Mouse (Mus musculus): ENCODE measurements around the gene Psmd6. TPM values are rescaled to one million over a fixed set of nuclear protein-coding genes. Genes with fewer than 3 reads are reported as not detected.

Psmd6 gene
- total RNA-seq (2021), result 100 to 1,000 TPM; 124 to 127 TPM

- intact Hi-C loops (cut with DNase I), result loop anchor here (5.0 kb wide), 1 partner anchor 1333 kb away; no protein-coding TSS in a partner anchor
- DNase-seq (ENCODE audit: extremely low spot score in 1 of 2, low spot score in 2 of 2), result peak; percentile 85 to 92
These were observed at the start of gene Psmd6 for GRCm38 (mm10) chr14:14120230-14121096. Gene Psmd6 (minus strand): TSS chr14:14120984.

DNA sequence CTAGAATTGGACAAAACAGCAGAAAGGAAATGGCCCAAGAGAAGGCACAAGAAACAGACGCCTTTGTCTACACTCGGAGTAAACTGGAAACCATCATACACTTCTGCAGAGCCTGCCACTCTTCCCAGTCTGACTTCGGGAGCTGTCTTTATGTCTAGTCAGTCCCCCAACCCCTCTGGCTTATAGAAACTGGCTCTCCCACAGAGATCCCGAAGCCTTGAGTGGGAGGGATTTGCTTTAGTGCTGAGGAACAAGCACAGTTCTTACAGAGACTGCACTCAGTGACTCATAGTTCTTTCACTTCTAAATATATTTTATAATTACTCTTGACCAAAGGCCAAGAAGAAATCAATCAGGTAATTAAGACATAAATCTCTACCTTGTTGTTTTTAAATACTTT is 10.1 kb downstream of the Psmd6 start:
- intact Hi-C loops (cut with DNase I), result loop anchor here (10.0 kb wide), 1 partner anchor 744 kb away; no protein-coding TSS in a partner anchor
- no peak for DNase-seq (ENCODE audit: extremely low spot score in 1 of 2, low spot score in 2 of 2)

- DNase-seq (ENCODE audit: extremely low spot score in 1 of 2, low spot score in 2 of 2), result no peak
- intact Hi-C loops (cut with DNase I), result loop anchor here (5.0 kb wide), 1 partner anchor 158 kb away; no protein-coding TSS in a partner anchor
These were observed 15.9 kb downstream of the Psmd6 start for GRCm38 (mm10) chr14:14104930-14105318.

DNA sequence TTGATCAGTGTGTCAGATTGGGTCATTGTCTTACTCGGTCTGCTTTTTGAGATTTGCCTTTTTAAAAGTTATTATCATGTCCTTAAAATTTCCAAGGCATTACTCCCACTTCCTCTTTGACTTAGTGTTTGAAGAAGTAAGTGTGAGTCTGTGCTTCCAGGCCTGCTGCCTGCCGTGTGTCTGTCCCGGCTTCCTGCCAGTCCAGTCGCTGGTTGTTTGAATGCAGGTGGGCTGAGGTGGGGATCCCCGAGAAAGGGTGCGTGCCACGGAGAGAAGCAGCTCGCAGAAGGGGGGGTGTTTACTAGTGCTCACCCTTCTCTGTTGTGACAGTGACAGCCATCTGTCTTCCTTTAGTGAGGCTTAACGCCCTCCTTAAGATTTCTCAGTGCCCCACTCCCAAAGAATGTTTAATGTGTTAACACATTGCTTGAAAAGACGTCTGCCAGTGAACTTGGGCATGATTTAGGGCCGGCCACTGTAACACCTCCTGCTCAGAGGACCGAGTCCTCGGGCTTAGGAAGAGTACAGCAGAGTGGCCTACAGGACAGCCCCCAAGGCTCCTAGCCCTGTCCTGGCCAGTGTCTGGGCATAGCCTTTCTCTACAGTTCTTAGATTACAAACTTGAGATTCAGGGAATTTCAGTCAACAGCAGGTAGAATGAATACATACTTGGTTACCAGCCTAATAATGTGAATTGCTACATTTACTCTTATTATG is 16.4 kb downstream of the Psmd6 start:
- DNase-seq (ENCODE audit: extremely low spot score in 1 of 2, low spot score in 2 of 2), result no peak
- intact Hi-C loops (cut with DNase I), result loop anchor here (5.0 kb wide), 1 partner anchor 157 kb away; no protein-coding TSS in a partner anchor

DNA sequence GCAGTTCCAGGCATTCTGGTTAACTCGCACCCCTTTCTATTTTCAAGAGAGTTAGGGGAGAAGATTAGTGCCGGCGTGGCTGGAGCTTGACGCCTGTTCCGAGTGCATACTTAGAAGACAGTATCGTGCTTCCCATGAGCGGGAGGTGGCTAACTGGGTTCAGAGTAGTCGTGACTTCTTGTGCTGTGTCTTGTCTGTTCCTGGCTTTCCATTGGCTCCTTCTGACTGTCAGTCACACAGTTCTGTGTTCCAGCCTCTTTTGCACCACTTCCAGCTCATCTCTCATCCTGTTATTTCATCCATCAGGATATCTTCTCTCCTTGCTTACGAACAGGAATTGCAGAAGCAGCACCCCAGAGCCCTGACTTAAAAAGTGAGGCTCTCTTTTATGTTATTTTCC is 19.5 kb downstream of the Psmd6 start:
- DNase-seq (ENCODE audit: extremely low spot score in 1 of 2, low spot score in 2 of 2), result no peak
- intact Hi-C loops (cut with DNase I), result loop anchor here (5.0 kb wide), 1 partner anchor 154 kb away; no protein-coding TSS in a partner anchor

GRCm38 (mm10) chr14:14100773-14101280 is 20.0 kb downstream of the Psmd6 start:
- intact Hi-C loops (cut with DNase I), result loop anchor here (5.0 kb wide), 1 partner anchor 154 kb away; no protein-coding TSS in a partner anchor
- no peak for DNase-seq (ENCODE audit: extremely low spot score in 1 of 2, low spot score in 2 of 2)

GRCm38 (mm10) chr14:14098330-14098980 is 22.3 kb downstream of the Psmd6 start:
- DNase-seq (ENCODE audit: extremely low spot score in 1 of 2, low spot score in 2 of 2), result peak; percentile 89 to 91
- intact Hi-C loops (cut with DNase I), result loop anchor here (5.0 kb wide), 1 partner anchor 136 kb away; the partner anchor contains the start of genes Atxn7 and Thoc7

GRCm38 (mm10) chr14:14090571-14090970 is 30.2 kb downstream of the Psmd6 start:
- DNase-seq (ENCODE audit: extremely low spot score in 1 of 2, low spot score in 2 of 2), result no peak
- intact Hi-C loops (cut with DNase I), result no loop called here

DNA sequence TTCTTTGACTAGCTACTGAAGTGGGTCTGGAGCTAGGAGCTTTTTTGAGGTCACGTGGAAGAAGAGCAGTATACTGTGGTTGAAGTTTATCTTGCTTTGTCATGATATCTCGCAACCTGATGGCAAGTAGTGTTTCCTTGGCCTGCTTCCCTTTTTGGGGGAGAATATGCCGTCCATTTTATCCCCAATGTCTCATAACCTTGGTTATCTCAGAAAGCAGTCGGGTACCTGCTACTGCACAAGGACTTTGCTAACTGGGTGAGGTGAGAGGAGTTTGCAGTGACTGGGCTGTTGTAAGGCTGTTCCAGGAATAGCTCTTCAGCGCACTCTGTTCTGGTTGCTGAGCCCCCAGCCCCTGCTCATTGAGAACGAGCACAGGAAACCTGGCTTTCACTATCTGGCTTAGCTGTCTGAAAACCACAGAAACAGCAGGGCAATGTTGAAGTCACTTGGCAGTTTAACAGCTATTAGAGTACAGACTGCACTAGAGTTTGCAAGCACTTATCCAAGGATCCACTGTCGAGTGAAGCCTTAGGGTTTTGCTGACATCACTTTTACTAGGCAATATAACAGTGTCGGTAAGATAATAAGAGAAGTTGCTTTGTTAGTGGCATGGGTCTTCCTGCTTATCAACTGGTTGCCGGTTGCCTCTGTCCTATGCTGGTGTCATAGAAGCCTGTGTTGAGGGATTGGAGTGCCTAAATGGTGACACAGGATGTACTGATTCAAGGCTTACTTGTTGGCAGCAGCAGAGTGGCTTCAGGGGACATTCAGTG is 32.6 kb downstream of the Psmd6 start:
- intact Hi-C loops (cut with DNase I), result no loop called here
- DNase-seq (ENCODE audit: extremely low spot score in 1 of 2, low spot score in 2 of 2), result no peak

- DNase-seq (ENCODE audit: extremely low spot score in 1 of 2, low spot score in 2 of 2), result no peak
- intact Hi-C loops (cut with DNase I), result no loop called here
These were observed 33.4 kb downstream of the Psmd6 start for GRCm38 (mm10) chr14:14087348-14087747.

- no peak for DNase-seq (ENCODE audit: extremely low spot score in 1 of 2, low spot score in 2 of 2)
- intact Hi-C loops (cut with DNase I), result no loop called here
These were observed 34.0 kb downstream of the Psmd6 start for GRCm38 (mm10) chr14:14086711-14087263.

DNA sequence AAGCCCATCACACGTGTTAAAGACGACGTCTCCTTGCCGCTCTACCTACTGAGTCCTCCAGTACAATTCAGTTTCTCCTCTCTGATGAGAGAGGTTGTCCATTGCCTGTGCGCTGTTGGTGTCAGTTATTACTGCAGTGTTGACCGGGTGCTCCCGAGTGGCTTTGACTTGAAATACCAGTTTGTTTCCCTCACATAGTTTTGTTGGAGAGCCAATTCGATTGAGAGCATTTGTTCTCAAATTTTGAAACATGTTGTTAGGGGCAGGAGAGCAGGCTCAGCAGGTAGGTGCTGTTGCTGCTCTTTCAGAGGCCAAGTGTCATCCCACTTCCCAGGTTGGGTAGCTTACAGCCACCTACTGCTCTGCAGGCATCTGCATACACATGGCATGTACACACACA is 37.0 kb downstream of the Psmd6 start:
- intact Hi-C loops (cut with DNase I), result no loop called here
- no peak for DNase-seq (ENCODE audit: extremely low spot score in 1 of 2, low spot score in 2 of 2)

- intact Hi-C loops (cut with DNase I), result no loop called here
These were observed 40.1 kb downstream of the Psmd6 start for GRCm38 (mm10) chr14:14080604-14081194.

DNA sequence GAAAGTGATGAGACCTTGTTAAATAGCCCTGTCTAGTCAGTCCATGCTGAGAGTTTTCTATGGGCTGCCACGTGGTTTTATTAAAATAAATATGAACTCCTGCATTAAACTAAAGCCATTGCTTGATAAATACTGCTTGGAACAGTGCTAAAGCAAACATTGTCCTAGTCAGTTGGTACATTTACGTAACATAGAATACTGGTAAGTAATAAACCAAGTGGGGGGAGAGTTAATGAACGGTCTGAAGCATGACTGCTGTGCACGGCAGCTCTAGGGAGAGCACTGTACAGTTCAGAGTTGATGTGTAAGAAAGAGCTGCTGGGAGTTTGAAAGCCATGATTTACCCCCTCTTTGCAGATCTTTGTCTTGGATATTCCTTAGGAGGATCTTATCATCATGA is 49.3 kb downstream of the Psmd6 start:
- intact Hi-C loops (cut with DNase I), result no loop called here
- no peak for DNase-seq (ENCODE audit: extremely low spot score in 1 of 2, low spot score in 2 of 2)

More at GRCm38 (mm10) chr14:14080604-14081194, 40.1 kb downstream of the Psmd6 start:
- DNase-seq (ENCODE audit: extremely low spot score in 1 of 2, low spot score in 2 of 2), result no peak

DNA sequence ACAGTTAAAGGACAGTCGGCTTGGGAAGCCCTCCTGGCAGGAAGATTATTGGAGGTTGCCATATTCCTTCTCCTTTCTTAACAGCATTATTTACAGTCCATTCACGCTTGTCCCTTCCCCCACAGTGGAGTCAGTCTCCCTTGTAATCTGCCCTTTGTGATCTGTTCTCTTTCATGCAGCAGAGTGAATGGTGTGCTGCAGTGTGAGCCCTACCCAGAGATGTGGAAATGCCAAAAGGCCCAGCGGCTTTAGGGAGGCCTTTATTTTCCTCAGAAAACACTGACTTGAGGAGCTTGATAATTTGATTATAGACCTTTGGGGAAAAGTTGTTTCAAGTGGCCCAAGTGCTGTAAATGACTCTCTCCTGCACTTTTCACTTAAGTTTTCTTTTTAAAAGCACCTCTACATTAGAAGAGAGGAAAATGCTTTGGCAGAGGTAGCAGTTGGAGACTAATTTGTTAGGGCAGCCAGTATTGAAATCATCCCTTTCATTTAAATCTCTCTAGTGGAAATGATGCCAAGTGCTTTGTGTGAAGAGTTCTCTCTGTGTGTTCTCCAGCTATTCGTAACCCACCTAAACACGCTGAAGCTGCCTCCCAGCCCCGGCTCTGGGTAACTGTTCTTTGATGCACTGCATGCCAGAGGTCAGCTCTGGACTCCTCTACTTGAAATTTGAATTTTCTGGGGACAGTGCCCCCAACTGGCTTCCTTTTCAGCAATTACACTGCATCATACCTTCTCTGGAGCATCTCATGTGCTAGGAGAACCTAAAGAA is 50.1 kb downstream of the Psmd6 start:
- intact Hi-C loops (cut with DNase I), result no loop called here

GRCm38 (mm10) chr14:14068553-14068952 is 52.2 kb downstream of the Psmd6 start:
- no peak for DNase-seq (ENCODE audit: extremely low spot score in 1 of 2, low spot score in 2 of 2)
- intact Hi-C loops (cut with DNase I), result no loop called here

More for the DNA sequence above, 50.1 kb downstream of the Psmd6 start:
- peak in 1 of 2 experiments; percentile 18 for DNase-seq (ENCODE audit: extremely low spot score in 1 of 2, low spot score in 2 of 2)

Data from left cerebral cortex, postnatal 10 days (tissue).